Mouse (Mus musculus): ENCODE results near the gene Nde1.

GRCm38 (mm10) chr16:14128977-14129376, 34.1 kb upstream of the Nde1 start:
- TF ChIP-seq HCFC1 (IDR thresholded peaks at IDR 0.05; ENCODE audit: borderline replicate concordance, insufficient read depth, low read length) (no peak), CHD2 (IDR thresholded peaks at IDR 0.05; ENCODE audit: low read depth, low read length) (no peak), ZNF384 (IDR thresholded peaks at IDR 0.05; ENCODE audit: low read depth, low read length) (no peak), ZC3H11A (IDR thresholded peaks at IDR 0.05; ENCODE audit: borderline replicate concordance, low read depth, low read length) (no peak), MAFK (IDR thresholded peaks at IDR 0.05; ENCODE audit: insufficient read depth, low read depth, low read length) (no peak)

Data from ES-E14 (cell line).